Mouse (Mus musculus): Measurements from ENCODE around the gene Ndufs3.

Gene Ndufs3

GRCm38 (mm10) chr2:90904076-90904855, at the start of gene Ndufs3, which contains the start of gene Kbtbd4:
TSS of gene Ndufs3 (minus strand) at chr2:90904827.
TSS of gene Kbtbd4 (plus strand) at chr2:90904740.
- peak; percentile 87 for DNase-seq

DNA sequence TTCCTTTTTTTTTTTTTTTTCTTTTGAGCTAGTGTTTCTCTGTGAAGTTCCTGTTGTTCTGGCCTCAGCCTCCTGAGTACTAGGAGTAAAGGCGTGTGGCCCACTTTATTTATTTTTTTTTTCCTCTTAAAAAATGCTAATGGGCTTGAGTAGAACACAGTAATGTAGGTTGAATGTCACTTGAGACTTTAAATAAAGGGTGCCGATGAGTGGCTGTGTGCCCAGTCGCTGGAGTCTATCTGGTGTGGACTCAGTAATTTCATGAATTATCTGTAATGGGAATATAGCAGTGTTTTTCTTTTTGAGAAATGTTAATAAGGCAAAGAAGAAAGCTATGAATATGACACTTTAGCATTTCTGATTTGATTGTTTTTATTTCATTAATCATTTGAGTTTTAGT, 48.8 kb upstream of the Ndufs3 start:
- DNase-seq: no peak

DNA sequence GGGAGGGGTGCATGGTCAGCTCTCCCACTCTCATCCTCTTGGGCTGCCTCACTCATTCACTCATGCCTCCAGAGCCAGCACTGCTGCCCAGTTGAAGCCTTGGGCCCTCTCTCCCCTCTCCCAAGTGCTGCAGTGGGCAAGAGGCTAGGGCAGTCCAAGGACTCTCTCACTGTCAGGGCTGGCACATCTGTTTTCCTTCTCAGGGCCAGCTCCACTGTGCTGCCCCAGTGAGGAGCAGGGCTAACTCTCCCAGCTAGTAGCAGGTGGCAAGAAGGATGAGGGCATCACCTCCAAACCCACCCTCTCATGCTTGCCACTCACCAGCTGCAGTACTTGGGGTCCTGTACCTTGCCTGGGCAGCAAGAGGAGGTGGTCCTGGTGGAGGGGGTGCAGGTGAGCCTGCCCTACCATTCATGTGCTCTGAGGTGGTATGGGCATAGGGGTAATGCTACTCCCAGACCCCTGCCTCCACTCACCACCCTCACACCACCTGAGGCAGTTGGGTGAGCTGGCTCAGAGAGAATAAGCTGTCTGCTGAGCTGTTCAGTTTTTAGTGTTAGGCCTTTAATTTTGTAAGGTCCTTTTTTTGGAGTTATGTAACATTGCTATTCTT, 46.1 kb upstream of the Ndufs3 start:
- no peak for DNase-seq

DNA sequence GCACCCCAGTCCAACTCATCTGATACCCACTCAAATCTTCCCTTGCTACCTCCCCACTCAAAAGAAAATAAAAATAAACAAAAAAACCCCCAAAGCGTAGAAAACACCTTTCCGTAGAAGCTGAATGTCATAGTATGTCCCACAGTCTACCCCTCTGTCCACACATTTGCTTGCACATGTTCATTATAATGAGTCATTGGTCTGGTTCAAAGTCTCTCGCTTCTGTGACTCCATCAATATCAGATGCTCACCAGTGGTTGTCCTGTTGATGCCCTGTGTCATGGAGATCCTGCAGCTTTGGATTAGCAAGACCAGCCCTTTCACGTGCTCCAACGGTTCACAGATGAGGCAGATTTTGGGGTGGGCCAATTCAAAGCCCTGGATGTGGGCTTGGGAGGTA, 45.5 kb upstream of the Ndufs3 start:
- DNase-seq: no peak

GRCm38 (mm10) chr2:90941744-90942143, 37.1 kb upstream of the Ndufs3 start:
- DNase-seq: no peak

GRCm38 (mm10) chr2:90940233-90941229, 35.9 kb upstream of the Ndufs3 start, which contains the start of gene Celf1:
TSS of gene Celf1 (plus strand) at chr2:90940382.
- peak; percentile 81 for DNase-seq

- peak; percentile 31 for DNase-seq
These were observed 35.1 kb upstream of the Ndufs3 start for GRCm38 (mm10) chr2:90939750-90940149.

DNA sequence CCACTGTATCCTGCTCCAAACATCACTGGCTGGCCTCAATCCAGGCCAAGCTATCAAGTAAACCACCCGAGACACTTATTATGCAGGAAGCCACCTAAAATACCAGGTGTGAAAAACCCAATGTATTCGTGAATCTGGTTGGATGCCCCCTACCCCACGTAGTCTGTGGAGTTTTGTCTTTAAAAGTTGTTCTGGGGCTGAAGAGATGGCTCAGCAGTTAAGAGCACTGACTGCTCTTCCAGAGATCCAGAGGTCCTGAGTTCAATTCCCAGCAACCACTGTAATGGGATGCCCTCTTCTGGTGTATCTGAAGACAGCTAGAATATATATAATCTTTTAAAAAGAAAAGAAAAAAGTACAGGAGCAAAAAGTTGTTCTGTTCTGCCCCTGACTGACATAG, 33.7 kb upstream of the Ndufs3 start:
- DNase-seq: no peak

- DNase-seq: no peak
These were observed 27.6 kb upstream of the Ndufs3 start for GRCm38 (mm10) chr2:90932273-90932672.

GRCm38 (mm10) chr2:90931829-90932228, 27.2 kb upstream of the Ndufs3 start:
- no peak for DNase-seq

GRCm38 (mm10) chr2:90928566-90928965, 23.9 kb upstream of the Ndufs3 start:
- DNase-seq: no peak

DNA sequence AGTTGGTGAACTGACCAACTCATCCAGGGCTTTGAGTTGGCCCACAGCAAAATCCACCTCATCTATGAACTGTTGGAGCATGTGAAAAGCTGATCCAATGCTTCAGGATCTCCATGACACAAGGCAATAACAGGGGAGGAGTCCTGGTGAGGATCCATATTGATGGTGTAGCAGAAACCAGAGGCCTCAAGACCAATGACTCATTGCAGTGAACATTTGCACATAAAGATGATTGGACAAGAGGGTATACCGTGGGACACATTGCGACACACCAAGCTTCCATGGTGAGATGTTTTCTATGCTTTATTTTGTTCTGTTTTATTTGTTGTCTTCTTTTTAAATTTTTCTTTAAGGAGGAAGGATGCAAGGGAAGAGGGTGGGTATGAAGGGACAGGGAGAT, 18.0 kb upstream of the Ndufs3 start:
- no peak for DNase-seq

GRCm38 (mm10) chr2:90921178-90921577, 16.6 kb upstream of the Ndufs3 start:
- no peak for DNase-seq

GRCm38 (mm10) chr2:90917999-90918698, 13.5 kb upstream of the Ndufs3 start:
- DNase-seq: no peak

- peak; percentile 69 for DNase-seq
These were observed 12.8 kb upstream of the Ndufs3 start for GRCm38 (mm10) chr2:90917233-90917998.

DNA sequence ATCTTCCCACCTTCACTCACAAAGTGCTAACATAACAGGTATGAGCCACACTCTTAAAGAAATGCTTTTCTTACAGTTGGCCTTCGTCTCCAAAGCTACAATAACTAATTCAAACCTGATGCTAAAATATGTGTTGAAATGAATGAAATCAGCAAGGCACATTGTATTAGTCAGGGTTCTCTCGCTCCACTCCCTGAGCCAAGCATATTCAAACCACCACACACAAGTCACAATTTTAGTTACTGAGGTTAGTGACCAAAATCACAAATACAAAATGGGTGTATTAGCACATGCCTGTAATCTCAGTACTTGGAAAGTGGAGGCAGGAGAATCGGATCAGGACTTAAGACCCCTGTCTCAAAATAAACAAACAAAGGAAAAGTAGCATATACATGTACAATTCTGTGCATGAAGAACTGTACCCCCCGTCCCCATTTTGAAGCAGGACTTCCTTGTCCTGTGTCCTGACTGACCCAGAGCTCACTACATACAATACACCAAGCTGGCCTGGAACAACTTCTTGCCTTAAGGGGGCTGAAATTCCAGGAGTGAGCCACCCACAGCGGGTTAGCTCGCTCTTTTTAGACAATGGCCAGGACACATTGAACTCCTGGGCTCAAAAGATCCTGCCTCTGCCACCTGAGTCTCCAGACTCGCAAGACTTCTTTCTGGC, 12.1 kb upstream of the Ndufs3 start:
- no peak for DNase-seq

DNA sequence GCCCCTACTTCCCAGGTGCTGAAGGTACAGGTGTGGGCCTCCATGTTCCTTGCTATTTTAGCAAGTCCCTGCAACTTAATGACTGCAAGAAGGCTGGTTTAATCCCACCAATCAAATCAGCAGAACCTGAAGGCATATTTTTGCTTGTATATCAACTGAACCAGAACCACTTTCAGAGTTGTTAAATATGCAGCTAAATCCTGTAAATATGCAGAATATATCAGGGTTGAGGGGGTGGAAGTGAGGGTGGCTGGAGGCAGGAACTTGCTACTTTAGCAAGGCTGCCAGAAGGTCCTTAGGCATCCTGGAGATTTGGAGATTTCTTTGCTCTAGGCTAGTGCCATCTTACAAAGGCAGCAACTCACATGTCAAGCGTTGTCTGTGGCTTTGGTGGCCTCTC, 10.9 kb upstream of the Ndufs3 start:
- DNase-seq: no peak

DNA sequence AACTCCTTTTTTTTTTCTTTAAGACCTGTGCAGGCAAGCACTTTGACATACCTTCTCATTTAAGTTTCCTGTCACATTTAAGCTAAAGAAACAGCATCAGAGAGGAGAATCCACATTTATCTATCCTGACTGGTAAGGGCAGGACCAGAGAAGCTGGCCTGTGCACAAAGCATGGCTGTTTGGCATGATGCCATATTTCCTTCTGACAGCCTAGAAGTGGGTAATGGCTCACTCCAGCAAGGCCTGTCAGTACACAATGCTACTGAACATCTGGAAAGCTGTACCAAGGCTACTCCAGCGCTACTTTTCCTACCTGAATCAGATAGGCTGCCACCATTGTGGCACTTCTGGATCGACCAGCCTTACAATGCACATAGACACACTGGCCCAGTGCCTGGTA, 9.0 kb upstream of the Ndufs3 start:
- DNase-seq: peak; percentile 25

- no peak for DNase-seq
These were observed 7.0 kb upstream of the Ndufs3 start for GRCm38 (mm10) chr2:90911668-90912067.

GRCm38 (mm10) chr2:90910861-90911260, 6.2 kb upstream of the Ndufs3 start:
- DNase-seq: no peak

GRCm38 (mm10) chr2:90906721-90907120, 2.1 kb upstream of the Ndufs3 start:
- DNase-seq: no peak
